Mouse (Mus musculus): ENCODE measurements around the gene Agrp.

GRCm38 (mm10) chr8:105618892-105619591 is 18.2 kb downstream of the Agrp start:
- TF ChIP-seq MAFK (IDR thresholded peaks at IDR 0.05; ENCODE audit: insufficient read depth, low read depth, low read length) (no peak), ZNF384 (IDR thresholded peaks at IDR 0.05; ENCODE audit: low read depth, low read length) (no peak), CHD2 (IDR thresholded peaks at IDR 0.05; ENCODE audit: low read depth, low read length) (no peak), HCFC1 (IDR thresholded peaks at IDR 0.05; ENCODE audit: borderline replicate concordance, insufficient read depth, low read length) (no peak)

All from ES-E14 (cell line).